Mouse (Mus musculus) midbrain, postnatal 0 days (tissue): Measurements from ENCODE around the gene Pnliprp1. TPM values are rescaled to one million over a fixed set of nuclear protein-coding genes. Genes with fewer than 3 reads are reported as not detected.

Source experiments
- ATAC-seq: fragments of 200-750 bp; cut with Nextera tagmentation; 2 replicates; pipeline ENCODE4 v1.8.0; 2017; ENCODE audit warnings: moderate number of reproducible peaks, mild to moderate bottlenecking, moderate TSS enrichment, moderate library complexity; ENCODE audit not compliant: low FRiP score
- DNase-seq: peaks from one replicate; pipeline ENCODE4 v3.0.0-alpha.2; 2015; ENCODE audit warnings: low spot score
- H3K27ac ChIP-seq: fragments of 300-500 bp; sonication (generic); 2 replicates; pipeline ENCODE4 v1.5.1; 2014; ENCODE audit warnings: low read depth, mild to moderate bottlenecking, low read length, mixed read lengths
- H3K27me3 ChIP-seq: fragments of 300-500 bp; sonication (generic); 2 replicates; pipeline ENCODE4 v1.6.1; 2014; ENCODE audit warnings: low read length, control low read depth, mixed read lengths; ENCODE audit not compliant: insufficient read depth
- H3K36me3 ChIP-seq: fragments of 300-500 bp; sonication (generic); 2 replicates; pipeline ENCODE4 v1.6.1; 2014; ENCODE audit warnings: low read length, control low read depth, mixed read lengths; ENCODE audit not compliant: insufficient read depth
- H3K4me1 ChIP-seq: fragments of 300-500 bp; sonication (generic); 2 replicates; pipeline ENCODE4 v1.6.1; 2014; ENCODE audit warnings: mild to moderate bottlenecking, control low read depth, antibody characterized with exemption, low read length, mixed read lengths; ENCODE audit not compliant: insufficient read depth
- H3K4me2 ChIP-seq: fragments of 300-500 bp; sonication (generic); 2 replicates; pipeline ENCODE4 v1.6.1; 2014; ENCODE audit warnings: low read depth, mild to moderate bottlenecking, low read length, mixed read lengths; ENCODE audit not compliant: poor library complexity, severe bottlenecking
- H3K4me3 ChIP-seq: fragments of 300-500 bp; sonication (generic); 2 replicates; pipeline ENCODE4 v1.5.1; 2014; ENCODE audit warnings: low read depth, mild to moderate bottlenecking, low read length, moderate library complexity
- H3K9ac ChIP-seq: fragments of 300-500 bp; sonication (generic); replicated peaks from 2 replicates; pipeline ENCODE4 v1.6.1; 2014; ENCODE audit warnings: mild to moderate bottlenecking, low read length, moderate library complexity, mixed read lengths; ENCODE audit not compliant: poor library complexity, severe bottlenecking
- H3K9me3 ChIP-seq: fragments of 300-500 bp; sonication (generic); 2 replicates; pipeline ENCODE4 v1.6.1; 2016; ENCODE audit warnings: low read length, control low read depth
- CTCF ChIP-seq: IDR thresholded peaks from 2 replicates; pipeline ENCODE4 v1.5.1; 2016; ENCODE audit warnings: antibody characterized with exemption, mild to moderate bottlenecking
- WGBS: fragments of 180-500 bp; shearing (Covaris S2); extraction: QIAGEN DNeasy Blood & Tissue Kit; methylation state at CpG from one replicate; pipeline ENCODE4 v1.1.7; 2014; 5-methylcytosine and 5-hydroxymethylcytosine counted together
- polyA plus RNA-seq: library from polyadenylated mRNA; unstranded; fragments of >200 nt; fragmentation: Nextera tagmentation; extraction: Ambion mirVana; gene quantifications from 2 replicates; pipeline ENCODE4 v1.2.1, GENCODE M21; 2015
- total RNA-seq: library from RNA; depleted of rRNA; stranded (reverse); fragments of >200 nt; gene quantifications from 2 replicates; pipeline ENCODE4 v1.2.3, GENCODE M21; 2014

Gene Pnliprp1
- total and polyA plus RNA-seq, 2 experiments from 2014 or later, result 0.38 TPM; not detected in 1

DNA sequence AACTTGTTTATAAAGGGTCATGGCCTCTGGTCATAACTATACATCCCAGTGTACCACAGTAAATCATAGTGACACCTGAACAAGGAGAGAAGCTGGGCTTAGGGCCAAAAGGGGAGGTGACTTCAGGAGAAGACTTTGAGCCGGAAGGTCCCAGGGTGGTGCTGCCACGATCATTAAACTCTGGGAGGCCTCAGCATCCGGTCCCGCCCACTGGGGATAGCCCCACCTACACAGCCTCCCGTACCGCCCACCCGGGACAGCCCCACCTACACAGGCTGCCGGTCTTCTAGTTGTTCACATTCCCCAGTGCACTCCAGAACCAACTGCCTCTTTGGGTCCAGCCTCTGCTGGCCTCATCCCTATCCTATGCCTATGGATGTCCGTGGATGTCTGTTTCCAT, 30.7 kb downstream of the Pnliprp1 start, which contains the start of gene Pnliprp2:
TSS of gene Pnliprp2 (plus strand) at position 297 of the 400 bp plus-strand sequence.
- no peak for ATAC-seq
- no peaks in the 10 kb centered on the region for H3K27me3 ChIP-seq
- no peak within 1 kb of the TSS for H3K27ac ChIP-seq
- no peaks in the 10 kb centered on the region for H3K36me3 ChIP-seq
- no peak within 1 kb of the TSS for H3K4me2 ChIP-seq
- no peaks in the 10 kb centered on the region for H3K4me1 ChIP-seq
- no peak for TF ChIP-seq CTCF
- H3K9me3 ChIP-seq, result no peaks in the 10 kb centered on the region
- no peak within 1 kb of the TSS for H3K9ac ChIP-seq
- H3K4me3 ChIP-seq, result no peak within 1 kb of the TSS
- WGBS, result 72% methylated on average over 9 of the region's 9 CpGs
- no peak for DNase-seq

- DNase-seq, result no peak
- Histone ChIP-seq H3K9ac (no peak overlapping the region), H3K4me3 (no peak overlapping the region), H3K9me3 (no peaks in the 10 kb centered on the region), H3K27ac (no peak overlapping the region), H3K36me3 (no peaks in the 10 kb centered on the region), H3K4me2 (no peak overlapping the region), H3K27me3 (no peaks in the 10 kb centered on the region), H3K4me1 (no peaks in the 10 kb centered on the region)
- TF ChIP-seq CTCF, result no peak
- peak; percentile 31; the same call in 1 of the 2 replicates for ATAC-seq
- WGBS, result 40% methylated on average over 6 of the region's 6 CpGs
Measured at GRCm38 (mm10) chr19:58762316-58762715, 33.6 kb downstream of the Pnliprp1 start.

DNA sequence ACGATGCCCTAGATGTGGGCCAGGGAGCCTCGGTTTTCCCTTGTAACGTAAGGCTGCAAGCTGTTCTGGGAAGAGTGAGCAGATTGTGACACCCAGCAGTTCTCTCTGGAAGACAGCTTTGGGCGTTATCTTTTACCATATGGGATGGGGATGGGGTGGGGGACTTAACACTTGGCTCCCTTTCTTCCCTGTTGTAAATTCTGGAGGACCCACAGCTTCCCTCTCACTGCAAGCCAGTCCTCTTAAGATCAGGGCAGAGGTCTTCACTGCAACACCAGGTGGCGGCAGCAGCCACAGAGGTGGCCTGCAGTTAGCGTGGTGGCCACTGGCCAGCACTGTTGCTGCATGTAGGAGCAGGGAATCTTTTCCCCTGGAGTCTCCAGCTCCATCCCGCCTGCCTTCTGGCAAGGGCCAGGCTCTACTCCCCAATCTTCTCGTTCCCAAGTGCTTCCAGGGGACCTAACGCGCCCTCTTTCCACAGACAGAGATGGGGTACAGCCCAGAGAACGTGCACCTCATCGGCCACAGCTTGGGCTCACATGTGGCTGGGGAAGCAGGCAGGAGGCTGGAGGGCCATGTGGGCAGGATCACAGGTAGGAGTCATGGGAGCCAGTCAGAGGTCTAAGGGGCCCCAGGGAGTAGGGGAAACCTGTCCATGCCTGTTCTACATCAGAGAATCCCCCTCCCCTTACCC, 34.3 kb downstream of the Pnliprp1 start:
- Histone ChIP-seq H3K27ac (no peak overlapping the region), H3K27me3 (no peaks in the 10 kb centered on the region), H3K4me2 (no peak overlapping the region), H3K9ac (no peak overlapping the region), H3K9me3 (no peaks in the 10 kb centered on the region), H3K36me3 (no peaks in the 10 kb centered on the region), H3K4me3 (no peak overlapping the region), H3K4me1 (no peaks in the 10 kb centered on the region)
- DNase-seq (peak; percentile 90), ATAC-seq (peak; percentile 83)
- WGBS, result 12% methylated on average over 12 of the region's 12 CpGs
- TF ChIP-seq CTCF, result peak; percentile 99

- no peak for TF ChIP-seq CTCF
- 42% methylated on average over 6 of the region's 6 CpGs for WGBS
- no peak for DNase-seq
- no peaks in the 10 kb centered on the region for H3K4me1 ChIP-seq
- no peak overlapping the region for H3K9ac ChIP-seq
- no peaks in the 10 kb centered on the region for H3K9me3 ChIP-seq
- no peak for ATAC-seq
- no peaks in the 10 kb centered on the region for H3K27me3 ChIP-seq
- no peak overlapping the region for H3K4me3 ChIP-seq
- H3K4me2 ChIP-seq, result no peak overlapping the region
- no peak overlapping the region for H3K27ac ChIP-seq
- H3K36me3 ChIP-seq, result no peaks in the 10 kb centered on the region
Measured at GRCm38 (mm10) chr19:58767329-58767728, 38.6 kb downstream of the Pnliprp1 start.

DNA sequence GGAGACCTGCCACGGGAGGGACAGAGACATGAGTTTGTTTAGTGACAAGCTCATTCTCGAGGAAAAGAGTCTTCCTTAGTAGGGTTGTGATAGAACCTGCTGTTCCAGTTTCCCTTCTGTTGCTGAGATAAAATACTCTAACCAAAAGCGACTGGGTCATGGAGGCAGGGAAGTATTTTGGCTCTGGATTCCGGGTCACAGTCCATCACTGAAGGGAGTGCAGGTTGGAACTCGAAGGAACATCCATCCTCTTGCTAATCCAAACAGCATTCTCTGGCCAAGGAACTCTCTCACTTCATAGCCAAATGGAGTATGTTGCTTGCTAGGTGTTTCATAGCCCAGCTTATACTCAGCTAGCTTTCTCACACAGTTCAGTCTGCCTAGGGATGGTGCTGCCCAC, 47.8 kb downstream of the Pnliprp1 start:
- H3K4me1 ChIP-seq, result no peaks in the 10 kb centered on the region
- H3K4me2 ChIP-seq, result no peak overlapping the region
- 77% methylated on average over 5 of the region's 5 CpGs for WGBS
- H3K36me3 ChIP-seq, result no peaks in the 10 kb centered on the region
- no peak overlapping the region for H3K4me3 ChIP-seq
- ATAC-seq (no peak), DNase-seq (no peak)
- no peaks in the 10 kb centered on the region for H3K9me3 ChIP-seq
- no peaks in the 10 kb centered on the region for H3K27me3 ChIP-seq
- no peak for TF ChIP-seq CTCF
- H3K27ac ChIP-seq, result no peak overlapping the region
- no peak overlapping the region for H3K9ac ChIP-seq

- no peak for TF ChIP-seq CTCF
- no peak overlapping the region for H3K9ac ChIP-seq
- no peak overlapping the region for H3K4me3 ChIP-seq
- H3K9me3 ChIP-seq, result no peaks in the 10 kb centered on the region
- ATAC-seq, result no peak
- no peaks in the 10 kb centered on the region for H3K27me3 ChIP-seq
- H3K4me1 ChIP-seq, result 0 out of 2 replicates have a peak, but pooled peaks cover 2% of the 10 kb centered on the region
- H3K27ac ChIP-seq, result peak overlapping the region; percentile 18; the same call in 1 of the 2 replicates
- DNase-seq, result peak; percentile 70
- no peaks in the 10 kb centered on the region for H3K36me3 ChIP-seq
- WGBS, result 32% methylated on average over 4 of the region's 4 CpGs
- H3K4me2 ChIP-seq, result no peak overlapping the region
Measured at GRCm38 (mm10) chr19:58781566-58781965, 52.9 kb downstream of the Pnliprp1 start.
